Mouse (Mus musculus): ENCODE data around the gene Arsg.
A peak's percentile ranks its signal among the peaks of the same experiment; 100 is the strongest.

Gene Arsg

GRCm38 (mm10) chr11:109494890-109495770 is 22.0 kb downstream of the Arsg start:
- DNase-seq (ENCODE audit: low read depth, low spot score): no peak

GRCm38 (mm10) chr11:109495771-109496474 is 22.7 kb downstream of the Arsg start:
- no peak for DNase-seq (ENCODE audit: low read depth, low spot score)

- DNase-seq (ENCODE audit: low read depth, low spot score): peak; percentile 53
Measured at GRCm38 (mm10) chr11:109496475-109496993, 23.4 kb downstream of the Arsg start.

- no peak for DNase-seq (ENCODE audit: low read depth, low spot score)
Measured at GRCm38 (mm10) chr11:109496996-109497714, 24.0 kb downstream of the Arsg start.

- no peak for DNase-seq (ENCODE audit: low read depth, low spot score)
Measured at GRCm38 (mm10) chr11:109497990-109498389, 24.8 kb downstream of the Arsg start.

- peak; percentile 78 for DNase-seq (ENCODE audit: low read depth, low spot score)
Measured at GRCm38 (mm10) chr11:109500206-109500605, 27.0 kb downstream of the Arsg start.

- DNase-seq (ENCODE audit: low read depth, low spot score): peak; percentile 97
Measured at GRCm38 (mm10) chr11:109504977-109505376, 31.8 kb downstream of the Arsg start.

- DNase-seq (ENCODE audit: low read depth, low spot score): no peak
Measured at GRCm38 (mm10) chr11:109505823-109506222, 32.6 kb downstream of the Arsg start.

- DNase-seq (ENCODE audit: low read depth, low spot score): no peak
Measured at GRCm38 (mm10) chr11:109507068-109507467, 33.9 kb downstream of the Arsg start.

GRCm38 (mm10) chr11:109512995-109513675 is 40.0 kb downstream of the Arsg start:
- DNase-seq (ENCODE audit: low read depth, low spot score): no peak

GRCm38 (mm10) chr11:109514064-109514612 is 41.0 kb downstream of the Arsg start:
- DNase-seq (ENCODE audit: low read depth, low spot score): no peak

- no peak for DNase-seq (ENCODE audit: low read depth, low spot score)
Measured at GRCm38 (mm10) chr11:109517330-109517729, 44.2 kb downstream of the Arsg start.

GRCm38 (mm10) chr11:109517816-109518215 is 44.6 kb downstream of the Arsg start:
- DNase-seq (ENCODE audit: low read depth, low spot score): no peak

- no peak for DNase-seq (ENCODE audit: low read depth, low spot score)
Measured at GRCm38 (mm10) chr11:109520958-109521357, 47.8 kb downstream of the Arsg start.

GRCm38 (mm10) chr11:109524869-109525268 is 51.7 kb downstream of the Arsg start:
- DNase-seq (ENCODE audit: low read depth, low spot score): no peak

- peak; percentile 89 for DNase-seq (ENCODE audit: low read depth, low spot score)
Measured at GRCm38 (mm10) chr11:109525571-109525970, 52.4 kb downstream of the Arsg start.

- peak; percentile 62 for DNase-seq (ENCODE audit: low read depth, low spot score)
Measured at GRCm38 (mm10) chr11:109530030-109530429, 56.9 kb downstream of the Arsg start.

GRCm38 (mm10) chr11:109535966-109536365 is 62.8 kb downstream of the Arsg start:
- DNase-seq (ENCODE audit: low read depth, low spot score): peak; percentile 82

- DNase-seq (ENCODE audit: low read depth, low spot score): peak; percentile 39
Measured at GRCm38 (mm10) chr11:109536939-109537338, 63.8 kb downstream of the Arsg start.

- no peak for DNase-seq (ENCODE audit: low read depth, low spot score)
Measured at GRCm38 (mm10) chr11:109539290-109539689, 66.1 kb downstream of the Arsg start.

GRCm38 (mm10) chr11:109543466-109543865 is 70.3 kb downstream of the Arsg start:
- DNase-seq (ENCODE audit: low read depth, low spot score): no peak
